Mouse (Mus musculus) myocyte (in vitro differentiated cells): ENCODE measurements around the gene Phkg1. TPM values are rescaled to one million over a fixed set of nuclear protein-coding genes. Genes with fewer than 3 reads are reported as not detected.

Source experiments
- H3K27me3 ChIP-seq: one replicate; pipeline ENCODE4 v1.6.1; 2011; ENCODE audit not compliant: control insufficient read depth, insufficient read depth, insufficient read length
- H3K36me3 ChIP-seq: one replicate; pipeline ENCODE4 v1.6.1; 2011; ENCODE audit not compliant: control insufficient read depth, insufficient read depth
- H3K4me2 ChIP-seq: one replicate; pipeline ENCODE4 v1.6.1; 2011; ENCODE audit warnings: low read depth, control low read depth
- H3K4me3 ChIP-seq: one replicate; pipeline ENCODE4 v1.5.1; 2011; ENCODE audit warnings: mild to moderate bottlenecking, control low read depth, moderate library complexity
- H3K79me2 ChIP-seq: one replicate; pipeline ENCODE4 v1.6.1; 2011; ENCODE audit not compliant: control insufficient read depth, insufficient read depth
- H3ac ChIP-seq: one replicate; pipeline ENCODE4 v1.6.1; 2011; ENCODE audit not compliant: control insufficient read depth, insufficient read length
- CEBPB ChIP-seq: IDR thresholded peaks from 2 replicates; pipeline ENCODE4 v1.6.1; 2011; ENCODE audit warnings: mild to moderate bottlenecking, moderate library complexity; ENCODE audit not compliant: poor library complexity, insufficient read depth, severe bottlenecking
- E2F4 ChIP-seq: IDR thresholded peaks from one replicate; pipeline ENCODE4 v1.6.1; 2011; ENCODE audit warnings: mild to moderate bottlenecking, control low read depth, moderate library complexity; ENCODE audit not compliant: insufficient read depth
- MAX ChIP-seq: IDR thresholded peaks from one replicate; pipeline ENCODE4 v1.6.1; 2011; ENCODE audit warnings: low read depth, mild to moderate bottlenecking, control low read depth
- MYOD1 ChIP-seq, 3 experiments: IDR thresholded peaks; one replicate each; pipeline ENCODE4 v1.6.1; 2011; ENCODE audit warnings: control low read depth in 2 of 3, low read depth in 2 of 3, mild to moderate bottlenecking in 2 of 3, moderate library complexity in 1 of 3; ENCODE audit not compliant: insufficient read length in 2 of 3, control insufficient read depth in 1 of 3
- MYOG ChIP-seq, 3 experiments: IDR thresholded peaks; one replicate each; pipeline ENCODE4 v1.6.1; 2011; ENCODE audit warnings: control low read depth in 2 of 3, low read depth in 2 of 3, mild to moderate bottlenecking in 2 of 3; ENCODE audit not compliant: insufficient read length in 2 of 3, control insufficient read depth in 1 of 3, insufficient read depth in 1 of 3
- POLR2A ChIP-seq: IDR thresholded peaks from one replicate; pipeline ENCODE4 v1.6.1; 2011; ENCODE audit warnings: low read depth, mild to moderate bottlenecking, control low read depth, moderate library complexity; ENCODE audit not compliant: insufficient read length
- POLR2AphosphoS2 ChIP-seq: IDR thresholded peaks from one replicate; pipeline ENCODE4 v1.6.1; 2011; ENCODE audit warnings: low read depth, control low read depth; ENCODE audit not compliant: insufficient read length
- REST ChIP-seq: IDR thresholded peaks from one replicate; pipeline ENCODE4 v1.6.1; 2011; ENCODE audit warnings: mild to moderate bottlenecking, control low read depth, moderate library complexity; ENCODE audit not compliant: insufficient read depth, insufficient read length
- SRF ChIP-seq: IDR thresholded peaks from one replicate; pipeline ENCODE4 v1.6.1; 2011; ENCODE audit warnings: low read depth; ENCODE audit not compliant: control insufficient read depth, insufficient read length
- TCF12 ChIP-seq: IDR thresholded peaks from one replicate; pipeline ENCODE4 v1.6.1; 2011; ENCODE audit warnings: mild to moderate bottlenecking, control low read depth; ENCODE audit not compliant: poor library complexity, insufficient read depth, severe bottlenecking
- TCF3 ChIP-seq: IDR thresholded peaks from one replicate; pipeline ENCODE4 v1.6.1; 2011; ENCODE audit warnings: low read depth, control low read depth; ENCODE audit not compliant: insufficient read length
- USF1 ChIP-seq: IDR thresholded peaks from one replicate; pipeline ENCODE4 v1.6.1; 2011; ENCODE audit warnings: low read depth, mild to moderate bottlenecking, control low read depth, moderate library complexity
- polyA plus RNA-seq: library from polyadenylated mRNA; unstranded; fragments of >200 nt; fragmentation: generic; extraction: Trizol; gene quantifications from one replicate; pipeline ENCODE4 v1.2.1, GENCODE M21; 2012; ENCODE audit warnings: missing spikeins

The Phkg1 gene
- polyA plus RNA-seq, 1 experiment: 0.32 TPM

GRCm38 (mm10) chr5:129940736-129941494 is 42.6 kb upstream of the Phkg1 start:
- H3ac ChIP-seq: no peak overlapping the region
- peak overlapping the region; percentile 91 for H3K4me2 ChIP-seq
- H3K4me3 ChIP-seq: peak overlapping the region; percentile 46
- TF ChIP-seq POLR2A: peak; percentile 36
- TF ChIP-seq MYOD1 (IDR thresholded peaks at IDR 0.05; ENCODE audit: control insufficient read depth in 1 of 3, insufficient read length in 2 of 3, low read depth in 2 of 3): no peak
- H3K79me2 ChIP-seq: peaks cover 33% of the 10 kb centered on the region
- no peaks in the 10 kb centered on the region for H3K27me3 ChIP-seq
- H3K36me3 ChIP-seq: no peaks in the 10 kb centered on the region

- no peaks in the 10 kb centered on the region for H3K27me3 ChIP-seq
- H3K4me2 ChIP-seq: peak overlapping the region; percentile 91
- H3K4me3 ChIP-seq: peak overlapping the region; percentile 46
- H3K36me3 ChIP-seq: no peaks in the 10 kb centered on the region
- H3K79me2 ChIP-seq: peaks cover 28% of the 10 kb centered on the region
- H3ac ChIP-seq: no peak overlapping the region
- no peak for TF ChIP-seq POLR2A
Measured at GRCm38 (mm10) chr5:129940281-129940680, 41.9 kb upstream of the Phkg1 start.

DNA sequence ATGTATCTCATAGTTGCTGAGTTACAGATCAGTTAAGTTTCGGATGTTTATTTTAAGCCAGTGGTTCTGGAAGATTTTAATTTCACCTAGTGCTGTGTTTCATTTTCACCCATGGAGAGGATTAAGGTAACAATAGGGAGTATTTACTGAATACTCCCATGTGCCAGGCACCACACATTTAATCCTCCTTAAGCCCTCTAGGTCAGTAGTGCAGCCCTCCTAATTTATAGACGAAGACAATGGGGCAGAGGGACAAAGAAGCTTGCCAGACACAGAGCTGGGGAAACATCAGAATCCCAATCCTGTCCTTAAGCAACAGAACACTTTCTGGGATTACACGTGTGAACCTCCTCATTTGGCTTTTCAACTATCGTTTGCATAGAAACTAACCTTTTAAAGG is 38.6 kb upstream of the Phkg1 start:
- no peak overlapping the region for H3K4me3 ChIP-seq
- H3K4me2 ChIP-seq: no peak overlapping the region
- TF ChIP-seq POLR2AphosphoS2: no peak
- TF ChIP-seq SRF: no peak
- no peak for TF ChIP-seq REST
- TF ChIP-seq MYOD1 (IDR thresholded peaks at IDR 0.05; ENCODE audit: control insufficient read depth in 1 of 3, insufficient read length in 2 of 3, low read depth in 2 of 3): no peak
- TF ChIP-seq USF1: no peak
- no peak for TF ChIP-seq MAX
- no peak for TF ChIP-seq TCF3
- no peak for TF ChIP-seq E2F4
- TF ChIP-seq CEBPB: no peak
- no peak for TF ChIP-seq TCF12
- TF ChIP-seq MYOG (IDR thresholded peaks at IDR 0.05; ENCODE audit: control insufficient read depth in 1 of 3, insufficient read depth in 1 of 3, insufficient read length in 2 of 3, low read depth in 2 of 3): no peak
- TF ChIP-seq POLR2A: no peak
- no peaks in the 10 kb centered on the region for H3K36me3 ChIP-seq
- H3K27me3 ChIP-seq: no peaks in the 10 kb centered on the region
- no peak overlapping the region for H3ac ChIP-seq
- no peaks in the 10 kb centered on the region for H3K79me2 ChIP-seq

GRCm38 (mm10) chr5:129929924-129930855 is 31.8 kb upstream of the Phkg1 start:
- Histone ChIP-seq H3K36me3 (no peaks in the 10 kb centered on the region), H3K4me3 (no peak overlapping the region), H3K4me2 (no peak overlapping the region), H3ac (no peak overlapping the region), H3K27me3 (no peaks in the 10 kb centered on the region), H3K79me2 (no peaks in the 10 kb centered on the region)
- no peak for TF ChIP-seq POLR2AphosphoS2
- no peak for TF ChIP-seq E2F4
- no peak for TF ChIP-seq MYOG (IDR thresholded peaks at IDR 0.05; ENCODE audit: control insufficient read depth in 1 of 3, insufficient read depth in 1 of 3, insufficient read length in 2 of 3, low read depth in 2 of 3)
- TF ChIP-seq POLR2A: no peak
- TF ChIP-seq MAX: no peak
- no peak for TF ChIP-seq USF1
- TF ChIP-seq MYOD1 (IDR thresholded peaks at IDR 0.05; ENCODE audit: control insufficient read depth in 1 of 3, insufficient read length in 2 of 3, low read depth in 2 of 3): no peak
- no peak for TF ChIP-seq TCF3
- TF ChIP-seq CEBPB: no peak
- no peak for TF ChIP-seq SRF

- no peaks in the 10 kb centered on the region for H3K79me2 ChIP-seq
- H3K36me3 ChIP-seq: no peaks in the 10 kb centered on the region
- no peak overlapping the region for H3K4me3 ChIP-seq
- H3ac ChIP-seq: no peak overlapping the region
- H3K27me3 ChIP-seq: no peaks in the 10 kb centered on the region
- TF ChIP-seq TCF12: no peak
- no peak for TF ChIP-seq SRF
- TF ChIP-seq REST: no peak
- TF ChIP-seq USF1: no peak
- TF ChIP-seq TCF3: no peak
- TF ChIP-seq MYOD1 (IDR thresholded peaks at IDR 0.05; ENCODE audit: control insufficient read depth in 1 of 3, insufficient read length in 2 of 3, low read depth in 2 of 3): no peak
- TF ChIP-seq MYOG (IDR thresholded peaks at IDR 0.05; ENCODE audit: control insufficient read depth in 1 of 3, insufficient read depth in 1 of 3, insufficient read length in 2 of 3, low read depth in 2 of 3): no peak
- no peak for TF ChIP-seq MAX
- no peak for TF ChIP-seq POLR2A
- no peak for TF ChIP-seq POLR2AphosphoS2
- TF ChIP-seq CEBPB: no peak
- no peak for TF ChIP-seq E2F4
- no peak overlapping the region for H3K4me2 ChIP-seq
Measured at GRCm38 (mm10) chr5:129925933-129926332, 27.6 kb upstream of the Phkg1 start.
